Mouse (Mus musculus) lung, postnatal 14 days (tissue): ENCODE results near the gene Cacna1h.

ENCODE experiments used
- DNase-seq: peaks from one replicate; pipeline ENCODE4 v3.0.0; 2021

Cacna1h gene

DNA sequence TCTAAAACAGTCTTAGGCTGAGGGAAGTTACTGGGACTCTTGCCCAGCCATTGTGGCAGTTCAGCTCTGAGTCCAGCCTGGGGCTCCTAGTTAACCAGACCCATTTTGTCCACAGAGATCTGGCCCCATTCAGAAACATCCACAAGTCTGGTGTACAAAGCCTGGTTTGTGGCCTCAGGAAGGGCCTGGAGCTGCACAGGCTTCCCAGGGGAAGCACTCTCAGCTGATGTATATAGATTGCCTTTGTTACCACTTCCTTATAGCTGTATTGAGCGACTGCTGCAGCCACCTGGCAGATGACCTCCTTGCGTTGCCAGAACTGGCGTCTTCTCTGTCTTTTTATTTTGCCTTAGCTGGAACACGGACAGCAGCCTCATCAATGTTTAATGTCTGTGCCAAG lies 11.5 kb upstream of the Cacna1h start:
- no peak for DNase-seq

DNA sequence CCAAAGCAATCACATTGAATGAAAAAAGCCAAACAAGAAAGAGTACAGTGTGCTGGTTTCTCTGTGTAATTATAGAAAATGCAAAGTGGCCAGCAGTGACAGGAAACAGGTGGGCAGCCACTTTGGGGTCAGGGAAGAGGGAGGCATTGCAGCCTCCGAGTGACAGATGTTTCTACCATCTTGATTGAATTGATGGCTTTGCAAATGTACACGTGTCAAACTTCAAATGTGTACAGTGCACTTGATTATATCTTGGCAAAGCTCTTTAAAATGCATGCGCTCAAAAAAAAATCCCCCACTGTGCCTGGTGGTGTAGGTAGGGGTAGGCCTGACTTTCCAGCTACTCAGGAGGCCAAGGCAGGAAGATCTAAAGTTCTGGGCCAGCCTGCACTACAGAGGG lies 9.3 kb upstream of the Cacna1h start:
- no peak for DNase-seq

DNA sequence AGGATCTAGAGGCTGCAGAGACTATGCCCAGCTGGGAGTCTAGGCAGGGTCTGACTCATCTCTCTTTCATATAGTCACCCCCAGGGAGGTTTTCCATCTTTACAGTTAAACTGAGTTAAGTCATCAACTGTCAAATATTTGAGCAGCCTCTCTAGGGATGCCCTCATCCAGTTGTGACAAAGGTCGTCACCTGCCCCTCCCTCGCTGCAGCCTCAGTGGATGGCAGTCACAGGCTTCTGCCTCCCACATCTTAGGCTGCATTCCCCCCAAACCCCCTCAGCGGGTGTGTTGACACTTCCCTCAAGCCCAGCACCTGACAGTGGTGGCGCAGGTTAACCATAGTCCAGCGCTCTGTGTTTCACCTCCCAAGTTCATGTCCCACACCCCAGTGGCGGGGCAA lies 7.8 kb upstream of the Cacna1h start:
- no peak for DNase-seq

DNA sequence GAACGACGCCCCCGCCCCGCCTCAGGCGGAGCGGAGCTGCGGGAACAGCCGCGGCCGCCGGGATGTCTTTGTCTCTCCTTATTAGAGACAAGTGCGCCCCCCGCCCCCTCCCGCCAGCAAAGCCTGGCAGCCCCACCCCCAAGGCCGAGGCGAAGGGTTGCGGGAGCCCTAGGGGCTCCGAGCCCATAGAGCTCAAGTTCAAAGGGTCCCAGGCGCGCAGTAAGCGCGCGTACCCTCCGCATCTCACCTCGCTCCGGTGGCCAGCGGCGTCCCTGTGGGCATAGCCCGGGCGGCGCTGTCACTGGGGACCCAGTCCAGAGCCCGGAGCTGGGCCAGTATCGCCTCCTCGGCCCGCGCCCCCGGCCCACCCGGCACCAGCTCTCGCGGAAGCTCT lies 363 bp downstream of the Cacna1h start:
- DNase-seq = no peak

DNA sequence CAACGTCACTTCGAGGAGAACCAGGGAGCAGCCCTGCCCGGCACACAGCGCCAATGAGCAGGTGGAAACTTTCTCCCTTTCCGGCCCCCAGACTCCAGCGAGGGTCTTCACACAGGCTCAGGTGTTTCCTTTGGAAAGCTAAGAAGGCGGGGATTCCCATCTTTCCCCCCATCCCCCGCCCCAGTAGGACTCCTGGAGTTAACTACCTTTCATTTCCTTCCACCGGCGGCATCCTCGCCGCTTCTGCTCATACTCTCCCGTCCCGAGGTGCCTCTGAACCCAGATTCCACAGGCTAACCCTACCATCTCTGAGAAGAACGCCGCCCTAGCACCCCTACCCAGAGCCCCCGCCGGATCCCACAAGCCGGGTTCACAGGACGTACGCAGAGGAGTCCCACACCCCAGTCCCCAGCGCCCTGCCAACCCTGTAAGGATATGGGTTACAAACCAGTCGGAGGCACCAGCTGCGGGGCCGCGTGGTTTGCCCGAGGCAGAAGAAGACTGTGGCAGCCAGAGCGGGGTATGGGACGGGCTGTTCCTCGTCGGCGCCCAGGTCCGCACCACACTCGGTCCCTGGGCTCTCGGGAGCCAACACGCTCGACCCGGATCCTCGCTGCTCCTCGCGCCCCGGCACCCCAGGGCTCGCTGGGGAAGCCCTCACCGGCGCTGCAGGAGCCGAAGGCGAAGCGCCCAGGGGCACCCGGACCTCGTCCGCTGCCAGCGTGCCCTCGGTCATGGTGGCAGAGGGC lies 976 bp downstream of the Cacna1h start:
- DNase-seq = no peak

DNA sequence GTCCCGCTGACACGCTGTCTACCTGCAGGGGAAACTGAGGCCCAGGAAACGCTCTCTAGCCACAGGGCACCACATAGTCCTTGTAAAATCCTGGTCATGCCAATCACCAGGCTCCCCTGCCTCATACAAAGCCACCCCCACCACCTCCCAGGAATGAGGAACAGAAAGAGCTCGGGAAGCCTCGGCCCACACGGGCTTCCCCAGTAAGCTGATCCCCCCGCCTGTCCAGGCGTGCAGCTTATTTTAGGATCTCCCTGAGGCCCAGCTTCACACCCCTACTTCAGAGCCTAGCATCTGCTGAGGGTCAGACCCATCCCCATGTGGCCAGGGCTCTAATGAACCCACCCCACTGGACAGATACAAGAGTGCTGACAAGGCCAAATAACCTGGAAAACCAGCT lies 3.0 kb downstream of the Cacna1h start:
- DNase-seq = no peak

DNA sequence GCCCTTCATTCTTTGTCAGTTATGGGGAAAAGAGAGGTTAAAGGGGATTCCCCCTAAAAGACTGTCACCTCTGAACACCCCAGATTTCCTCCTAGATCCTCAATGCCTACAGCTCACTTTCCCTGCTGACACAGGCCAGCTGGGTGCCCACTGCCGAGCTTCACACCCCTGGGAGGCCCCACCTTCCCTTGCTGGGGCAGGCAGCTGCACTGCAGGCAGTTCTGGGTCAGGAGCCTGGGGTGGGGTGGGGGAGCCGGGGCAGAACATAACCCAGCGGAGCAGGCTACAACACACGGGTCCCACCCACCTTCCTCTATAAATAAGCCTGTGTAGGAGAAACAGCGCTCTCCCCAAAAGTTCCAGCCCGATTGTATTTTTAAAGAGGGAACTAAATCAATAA lies 3.7 kb downstream of the Cacna1h start:
- no peak for DNase-seq

DNA sequence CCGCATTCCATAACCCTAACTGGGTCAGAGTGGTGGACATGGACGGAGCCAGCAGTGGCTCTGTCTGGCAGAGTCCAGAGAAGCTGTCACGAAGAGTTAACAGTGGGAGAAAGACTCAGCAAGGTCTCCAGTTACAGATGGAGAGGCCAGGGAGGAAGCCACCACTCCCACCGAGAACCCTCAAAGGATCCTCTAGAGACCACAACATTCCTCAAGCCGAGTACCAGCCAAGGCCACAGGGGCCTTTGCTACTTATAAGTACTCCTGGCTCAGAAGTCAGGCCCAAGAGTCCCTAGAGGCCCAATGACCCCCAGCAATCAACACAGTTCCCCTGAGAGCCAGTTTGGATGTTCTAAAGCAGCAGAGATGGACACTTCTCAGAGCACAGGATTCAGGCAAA lies 4.3 kb downstream of the Cacna1h start:
- no peak for DNase-seq

DNA sequence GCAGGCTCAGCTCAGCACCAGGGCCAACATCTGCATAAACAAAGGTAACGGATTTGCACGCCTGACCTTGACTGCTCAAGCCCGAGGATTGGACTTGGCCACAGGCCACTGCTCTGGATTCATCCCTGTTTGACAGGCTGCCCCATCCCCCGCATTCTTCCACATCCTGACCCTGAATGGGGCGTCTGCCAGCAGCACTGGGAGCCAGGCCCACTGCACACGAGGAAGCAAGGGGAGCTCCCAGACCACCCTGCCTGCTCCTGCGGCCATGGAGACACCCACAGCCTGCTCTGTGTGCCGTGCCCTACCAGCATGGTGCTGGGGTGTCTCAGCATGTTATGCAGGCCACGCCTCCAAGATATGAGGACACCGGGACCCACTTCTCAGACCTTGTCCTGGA lies 6.1 kb downstream of the Cacna1h start:
- no peak for DNase-seq

DNA sequence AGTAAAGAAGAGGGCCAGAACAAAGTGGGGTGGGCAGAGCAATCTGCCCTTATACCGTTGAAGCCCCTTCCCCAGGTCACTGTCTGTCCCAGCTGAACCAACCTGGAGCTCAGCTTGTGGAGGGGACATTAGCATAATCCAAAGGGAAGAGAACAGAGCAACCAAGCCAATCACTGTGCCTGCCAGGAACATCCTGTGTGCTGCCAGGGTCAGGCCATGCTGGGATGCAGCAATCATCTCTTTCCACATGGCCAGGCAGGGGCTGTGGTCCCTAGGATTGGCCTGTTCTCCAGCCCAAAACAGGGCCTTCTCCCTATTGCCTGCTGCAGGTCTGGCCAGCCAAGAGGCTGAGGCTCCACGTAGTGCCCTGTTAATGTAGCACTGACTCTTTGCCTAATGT lies 7.6 kb downstream of the Cacna1h start:
- no peak for DNase-seq

DNA sequence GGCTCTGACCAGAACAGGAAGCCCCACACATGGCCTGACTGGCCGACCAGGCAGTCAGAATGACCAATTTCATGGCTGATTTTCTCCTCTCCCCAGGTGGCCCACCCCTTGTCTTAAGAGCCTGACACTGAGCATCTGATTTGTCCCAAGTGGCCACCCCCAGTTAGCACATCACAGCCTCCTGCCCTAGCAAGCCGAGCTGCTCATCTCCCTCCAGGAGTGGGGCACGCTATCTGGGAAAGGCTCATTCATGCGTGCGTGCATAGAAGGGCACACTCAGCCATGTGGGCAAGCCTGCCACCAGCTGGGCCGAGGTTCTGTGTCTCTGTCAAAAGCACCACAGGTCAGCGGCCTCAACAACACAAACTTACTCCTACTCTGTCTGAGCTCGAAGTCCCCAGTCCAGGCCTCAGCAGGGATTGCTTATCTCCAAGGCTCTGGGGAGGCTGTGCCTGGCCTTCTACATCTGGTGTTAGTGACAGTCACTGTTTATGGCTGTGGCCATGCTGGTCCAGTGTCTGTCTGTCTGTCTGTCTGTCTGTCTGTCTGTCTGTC lies 9.0 kb downstream of the Cacna1h start:
- no peak for DNase-seq

DNA sequence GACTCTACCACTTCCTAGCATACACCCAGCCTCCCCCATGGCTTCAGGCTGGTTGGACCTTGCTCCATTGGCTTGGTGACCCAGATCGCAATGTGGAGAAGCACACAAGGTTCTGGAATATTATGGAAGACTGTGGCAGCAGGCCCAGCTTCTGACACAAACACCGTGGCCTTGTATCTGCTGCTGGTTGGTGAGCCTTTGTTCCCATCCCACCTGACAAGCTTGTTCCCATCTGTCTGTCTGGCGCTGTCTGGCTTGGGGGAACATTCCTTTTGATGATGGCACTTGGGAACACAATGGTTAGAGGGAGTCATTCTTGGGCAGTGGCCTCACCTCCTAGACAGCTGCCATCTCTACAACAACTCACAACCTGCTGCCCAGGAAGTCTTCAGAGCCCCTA lies 12.6 kb downstream of the Cacna1h start:
- no peak for DNase-seq

DNA sequence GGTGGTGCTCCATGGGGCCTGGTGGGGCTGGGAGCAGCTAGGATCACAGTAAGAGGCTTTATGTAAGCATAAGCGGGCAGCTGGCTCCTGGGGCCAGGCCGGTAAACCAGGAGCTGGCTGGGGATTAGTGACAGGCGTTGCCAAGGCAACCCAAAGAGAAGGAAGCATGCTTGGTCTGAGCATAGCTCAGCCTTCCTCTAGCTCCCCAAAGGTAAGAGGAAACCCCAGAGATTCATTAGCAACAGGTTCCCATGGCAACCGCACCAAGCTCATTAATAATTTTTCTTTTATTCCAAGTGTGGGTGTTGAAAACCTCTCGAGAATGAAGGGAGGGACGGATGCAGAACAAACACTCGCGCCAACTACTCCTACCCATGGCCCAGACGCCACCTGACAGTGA lies 14.7 kb downstream of the Cacna1h start:
- DNase-seq = no peak

DNA sequence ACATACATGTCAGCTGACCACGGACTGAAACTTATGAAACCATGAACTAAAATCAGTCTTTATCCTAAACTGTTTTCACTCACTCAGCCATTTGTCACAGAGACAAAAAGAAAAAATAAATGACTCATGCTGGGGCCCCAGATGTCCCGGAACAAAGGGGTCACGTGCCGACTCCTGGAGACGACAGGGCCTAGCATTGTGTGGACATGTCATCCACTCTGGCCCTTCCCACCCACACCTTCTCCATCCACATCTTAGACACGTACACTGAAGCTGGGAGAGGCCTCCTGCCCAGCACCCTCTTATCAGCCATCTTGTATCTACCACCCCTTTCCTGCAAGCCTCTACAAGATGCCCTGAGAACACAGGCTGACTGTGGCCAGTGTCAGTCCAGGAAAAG lies 15.6 kb downstream of the Cacna1h start:
- no peak for DNase-seq

DNA sequence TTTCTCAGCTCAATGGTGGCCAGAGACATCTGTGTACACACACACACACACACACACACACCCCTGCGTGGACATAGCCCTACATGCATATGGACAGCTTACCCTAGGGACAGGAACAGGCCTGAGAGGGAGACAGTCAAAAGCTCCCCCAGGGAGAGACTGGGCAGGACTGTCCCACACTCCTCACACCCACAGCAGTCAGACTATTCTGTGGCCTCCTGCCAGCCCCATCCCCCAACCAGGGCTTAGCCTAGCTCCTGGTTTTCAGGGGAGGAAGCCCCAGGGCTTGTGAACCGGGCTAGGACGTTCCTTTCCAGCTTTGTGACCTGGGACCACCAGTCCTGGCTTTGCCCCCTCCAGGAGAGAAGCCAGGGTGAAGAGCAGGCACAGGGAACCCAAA lies 17.4 kb downstream of the Cacna1h start:
- DNase-seq = no peak

DNA sequence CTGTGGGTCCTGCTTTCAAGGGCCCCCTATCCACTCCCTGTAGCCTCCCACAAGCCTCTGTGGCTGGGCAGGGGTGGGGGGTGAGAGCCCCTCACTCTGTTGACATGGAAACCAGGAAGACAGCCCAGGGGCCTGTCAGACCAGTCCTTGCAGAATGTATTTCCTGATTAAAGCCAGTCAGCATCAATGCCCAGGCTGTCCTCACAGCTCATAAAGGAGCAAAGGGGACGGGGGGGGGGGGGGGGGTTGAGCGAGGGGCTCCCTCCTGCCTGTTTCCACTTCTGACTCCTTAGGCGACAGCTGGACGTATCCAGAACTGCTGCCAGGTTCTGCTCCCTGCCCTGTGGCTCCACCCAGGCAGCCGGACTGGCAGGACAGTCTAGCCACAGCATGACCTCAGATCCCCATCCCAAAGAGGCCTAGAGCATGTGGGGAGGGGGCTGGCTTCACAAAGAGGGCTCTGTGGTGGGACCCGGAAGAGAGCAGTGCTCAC lies 18.1 kb downstream of the Cacna1h start:
- DNase-seq = no peak

DNA sequence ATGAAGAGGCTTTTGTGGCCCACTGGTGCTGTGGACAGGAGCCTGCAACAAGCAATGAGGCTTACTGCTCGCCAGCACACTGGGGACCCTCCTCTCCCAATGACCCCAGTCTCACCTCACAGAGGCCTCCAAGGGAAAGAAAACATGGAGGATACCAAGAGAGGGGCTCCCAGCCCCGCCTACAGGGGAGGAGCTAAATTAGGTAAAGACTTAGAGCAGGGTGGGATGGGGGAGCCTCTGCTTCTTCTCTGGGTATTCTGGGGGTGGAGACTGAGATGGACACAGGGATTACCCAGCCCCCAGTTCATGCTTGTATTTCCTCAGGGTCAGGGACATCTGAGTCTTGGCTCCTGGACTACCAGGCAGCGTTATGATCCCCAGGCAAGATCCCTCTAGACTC lies 18.7 kb downstream of the Cacna1h start:
- no peak for DNase-seq

DNA sequence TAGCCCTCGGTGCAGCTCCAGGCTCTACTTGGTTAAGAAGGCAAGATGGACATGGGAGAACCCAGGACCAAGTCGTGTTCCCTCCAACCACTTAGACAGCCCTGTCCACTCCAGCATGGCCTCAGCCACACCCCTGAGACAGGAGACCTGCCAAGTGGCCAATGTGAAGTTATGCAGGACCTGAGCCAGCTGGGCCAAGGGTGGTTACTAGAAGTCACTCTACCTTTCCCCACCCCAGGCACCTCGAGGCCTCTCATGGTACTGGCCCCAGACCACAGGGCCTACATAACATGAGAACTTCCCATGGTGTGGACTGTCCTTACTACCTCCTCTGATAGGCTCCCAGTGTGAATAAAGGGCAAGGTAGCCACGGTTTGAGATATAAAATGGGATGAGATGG lies 19.4 kb downstream of the Cacna1h start:
- DNase-seq = no peak

DNA sequence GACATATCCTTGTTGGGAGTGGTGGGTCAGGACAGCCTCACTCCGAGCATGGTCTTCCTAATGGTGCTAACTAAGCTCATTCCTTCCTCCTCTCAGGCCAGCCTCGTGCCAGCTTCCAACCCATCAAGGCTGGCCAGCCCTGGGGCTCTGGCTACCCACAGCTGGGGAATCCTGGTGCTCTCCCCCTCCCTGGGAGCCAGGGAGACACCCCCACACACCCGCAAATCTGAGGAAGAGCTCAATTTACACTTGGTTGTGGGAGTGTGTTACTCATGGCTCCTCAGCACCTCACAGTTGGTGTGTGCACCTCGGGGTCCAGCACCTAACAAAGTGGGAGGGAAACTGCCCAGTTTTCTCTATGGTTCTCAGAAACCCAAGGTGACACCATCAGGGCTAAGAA lies 22.3 kb downstream of the Cacna1h start:
- DNase-seq = no peak

DNA sequence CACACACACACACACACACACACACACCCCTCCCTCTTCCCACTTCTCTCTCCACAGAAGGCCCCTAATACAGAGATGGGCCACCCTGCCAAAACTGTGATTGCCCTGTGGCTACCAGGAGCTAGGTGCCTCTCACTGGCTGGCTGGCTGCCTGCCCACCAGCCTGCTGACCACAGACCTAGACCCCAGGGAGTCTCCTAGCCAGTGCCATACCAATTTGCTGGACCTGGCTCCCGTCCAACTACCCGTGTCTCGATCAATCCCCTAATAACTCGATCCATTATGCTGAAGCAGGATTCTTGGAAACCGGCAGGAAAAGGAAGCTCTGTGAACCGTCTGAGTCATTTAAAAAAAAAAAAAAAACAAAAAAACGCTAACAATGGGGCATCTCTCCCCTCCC lies 22.8 kb downstream of the Cacna1h start:
- DNase-seq = no peak

DNA sequence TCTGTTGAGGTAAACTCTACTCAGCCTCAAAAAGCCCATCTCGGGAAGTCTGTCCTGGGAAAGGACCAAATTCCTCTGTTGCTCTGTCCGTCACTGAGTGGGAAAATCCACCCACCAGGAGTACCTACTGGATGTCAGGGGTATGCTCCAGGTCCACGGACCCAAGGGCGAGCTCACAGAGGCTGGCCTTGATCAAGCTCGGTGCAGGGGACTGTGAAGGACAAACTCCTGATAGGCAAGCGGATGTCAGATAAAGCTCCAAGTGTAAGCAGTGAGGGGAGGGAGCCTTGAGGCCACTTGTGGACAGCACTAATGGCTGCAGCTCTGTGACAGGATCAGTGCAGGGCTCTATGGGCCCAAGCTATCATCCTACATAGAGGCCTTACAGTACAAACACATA lies 23.4 kb downstream of the Cacna1h start:
- DNase-seq = no peak

DNA sequence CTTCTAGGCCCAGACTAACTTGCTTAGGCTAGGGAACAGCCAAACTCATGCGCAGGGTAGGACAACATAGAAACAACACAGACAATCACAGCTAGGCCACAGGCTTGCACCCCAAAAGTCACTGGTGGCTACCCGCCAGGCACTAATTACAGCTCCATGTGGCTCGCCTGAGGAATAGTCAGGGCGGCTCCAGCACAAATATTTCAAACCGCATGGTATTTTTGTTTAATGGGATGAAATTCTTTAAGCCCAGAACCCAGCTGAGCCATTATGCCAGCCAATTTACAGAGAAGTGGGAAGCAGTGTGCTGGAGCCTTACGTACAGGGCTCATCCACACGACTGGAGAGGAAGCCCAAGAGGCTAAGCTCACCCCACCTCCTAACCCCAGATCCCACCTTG lies 24.0 kb downstream of the Cacna1h start:
- no peak for DNase-seq

DNA sequence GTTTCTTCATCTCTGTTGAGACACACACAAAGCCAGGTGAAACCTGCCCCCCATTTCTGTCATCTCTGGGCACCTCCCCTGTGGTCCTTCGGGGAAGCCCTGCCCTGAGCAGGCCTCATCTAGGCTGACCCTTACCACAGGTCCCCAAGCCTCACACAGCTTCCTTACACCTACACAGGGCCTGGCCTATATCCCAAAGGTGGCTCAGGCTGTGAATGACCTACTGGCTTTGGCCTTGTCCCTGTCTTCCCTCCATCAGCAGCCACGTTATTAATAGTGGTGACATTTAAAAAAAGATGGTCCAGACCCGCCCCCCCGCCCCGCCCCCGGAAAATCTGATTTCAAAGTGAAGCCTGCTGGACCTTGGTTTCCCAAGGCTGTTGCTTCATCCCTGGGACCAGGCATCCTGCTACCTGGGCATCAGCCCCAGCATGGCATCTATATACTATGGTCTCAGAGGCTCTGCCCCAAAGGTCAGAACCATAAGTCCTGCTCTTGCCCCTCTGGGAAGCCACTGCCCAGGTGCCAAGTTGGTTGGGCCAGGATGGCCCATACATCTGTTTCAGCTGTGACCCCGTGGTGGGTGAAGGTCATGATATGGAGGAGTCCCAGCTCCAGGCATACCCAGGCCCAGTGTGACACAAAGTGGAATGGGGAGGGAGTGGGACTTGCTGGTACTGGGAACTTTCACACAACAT lies 25.1 kb downstream of the Cacna1h start:
- no peak for DNase-seq

DNA sequence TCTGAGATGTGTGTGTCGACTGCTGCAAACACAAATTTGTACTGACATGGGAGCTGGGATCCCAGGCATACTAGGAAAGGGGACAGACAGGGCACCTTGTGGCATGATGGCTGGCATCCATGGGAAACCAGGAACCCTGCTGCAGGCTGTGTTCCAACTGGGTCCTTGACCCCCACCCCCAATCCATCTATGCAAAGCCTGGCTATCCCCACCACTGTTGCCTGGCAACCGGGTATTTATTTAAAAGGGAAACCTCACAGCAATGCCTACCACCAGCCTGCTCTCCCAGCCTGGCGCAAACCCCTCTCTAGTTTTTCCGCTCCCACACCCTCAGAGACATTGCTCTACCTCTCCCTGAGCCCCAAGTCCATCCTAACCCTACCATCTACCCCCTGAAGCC lies 26.2 kb downstream of the Cacna1h start:
- no peak for DNase-seq
